Mouse (Mus musculus) small intestine, adult 2 months (tissue): ENCODE data around the gene Olfr1145.

Experiments
- CTCF ChIP-seq: fragments of 200-500 bp; IDR thresholded peaks from 2 replicates; pipeline ENCODE4 v1.5.1; 2012; ENCODE audit warnings: low read depth, mild to moderate bottlenecking, control low read depth, inconsistent platforms, low read length, moderate library complexity, mixed read lengths; ENCODE audit not compliant: insufficient replicate concordance, insufficient read length; ENCODE audit errors: extremely low read depth
- POLR2A ChIP-seq: fragments of 200-500 bp; IDR thresholded peaks from 2 replicates; pipeline ENCODE4 v1.6.1; 2012; ENCODE audit warnings: low read depth, mild to moderate bottlenecking, control low read depth, inconsistent platforms, low read length, moderate library complexity

DNA sequence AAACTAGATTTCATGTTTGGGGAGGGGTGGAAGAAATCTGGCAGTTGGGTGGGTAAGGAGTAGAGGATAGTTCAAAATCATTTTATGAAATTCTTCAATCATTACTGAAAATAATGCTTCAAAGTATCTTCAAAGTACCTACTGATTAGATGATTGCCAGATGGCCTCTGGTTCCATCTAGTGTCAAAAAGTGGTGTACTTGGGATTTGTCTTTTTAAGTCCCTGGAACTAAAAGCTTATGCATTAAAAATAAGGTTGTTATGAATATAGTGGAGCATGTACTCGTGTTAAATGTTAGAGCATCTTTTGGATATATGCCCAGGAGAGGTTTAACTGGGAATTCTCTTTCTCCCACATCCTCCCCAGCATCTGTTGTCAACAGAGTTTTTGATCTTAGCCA is 33.5 kb upstream of the Olfr1145 start:
- no peak for TF ChIP-seq CTCF
- no peak for TF ChIP-seq POLR2A
